Mouse (Mus musculus) stomach, postnatal 0 days (tissue): ENCODE results near the gene Ndufc2.
A peak's percentile ranks its signal among the peaks of the same experiment; 100 is the strongest.

ENCODE experiments used
- CTCF ChIP-seq: IDR thresholded peaks from 2 replicates; pipeline ENCODE4 v1.5.1; 2016; ENCODE audit warnings: antibody characterized with exemption, low read depth, mild to moderate bottlenecking, moderate library complexity
- EP300 ChIP-seq: optimal IDR thresholded peaks from 2 replicates; pipeline ENCODE3; 2016; ENCODE audit warnings: antibody characterized with exemption

- peak; percentile 13; the same call in 1 of the 2 replicates for TF ChIP-seq CTCF
- TF ChIP-seq EP300, result no peak
These were observed 46.5 kb downstream of the Ndufc2 start for GRCm38 (mm10) chr7:97446171-97446925.
